Comparison of ENCODE assay signal across 24 mouse cellular contexts in the genomic region with DNA sequence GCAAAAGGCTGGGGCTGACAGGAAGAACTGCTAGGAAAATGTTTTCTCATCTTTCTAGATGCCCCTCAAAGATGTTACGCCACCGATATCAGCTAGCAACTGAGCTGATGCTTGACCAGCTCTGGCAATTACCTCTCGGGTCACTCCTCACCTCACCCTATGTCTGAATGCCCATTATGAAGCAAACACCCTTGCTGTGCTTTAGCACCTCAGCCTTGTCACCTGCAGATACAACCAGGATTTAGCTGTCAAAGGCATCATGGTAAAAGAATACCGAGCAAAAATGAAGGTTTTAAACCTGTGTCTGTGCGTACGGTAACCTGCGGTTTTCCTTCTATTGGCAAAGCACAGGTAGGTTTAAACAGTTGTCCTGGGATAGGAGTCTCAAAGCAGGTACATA. TPM values are rescaled to one million over a fixed set of nuclear protein-coding genes. Genes with fewer than 3 reads are reported as not detected.
"Had no signal": no experiment of that assay in that cellular context is flagged by ENCODE, and none has a peak within 500 bp of the region (broad histone marks: within the 10 kb centered on the region; RNA-seq: fewer than 3 reads in every experiment).

A gene (minus strand): TSS at position 101 of the 400 bp plus-strand sequence.

- H3K4me2 ChIP-seq: neural tube, embryonic 12.5 days; neural tube, embryonic 13.5 days; stomach, embryonic 15.5 days had no signal

- H3K27ac ChIP-seq: neural tube, embryonic 12.5 days; neural tube, embryonic 13.5 days; stomach, embryonic 15.5 days; stomach, postnatal 0 days had no signal

- H3K36me3 ChIP-seq: neural tube, embryonic 12.5 days; neural tube, embryonic 13.5 days; stomach, embryonic 15.5 days had no signal

- H3K9me3 ChIP-seq: neural tube, embryonic 12.5 days; neural tube, embryonic 13.5 days; stomach, embryonic 15.5 days had no signal

- H3K27me3 ChIP-seq: neural tube, embryonic 12.5 days; neural tube, embryonic 13.5 days; stomach, embryonic 15.5 days had no signal

- H3K4me1 ChIP-seq: neural tube, embryonic 12.5 days; neural tube, embryonic 13.5 days; stomach, embryonic 15.5 days had no signal

- H3K4me3 ChIP-seq: neural tube, embryonic 12.5 days; neural tube, embryonic 13.5 days; stomach, embryonic 15.5 days had no signal

- H3K9ac ChIP-seq: neural tube, embryonic 12.5 days; neural tube, embryonic 13.5 days; stomach, embryonic 15.5 days had no signal

- DNase-seq: retina, postnatal 1 day; right cerebral cortex, adult 18-20 months; right cerebral cortex, postnatal 14 days; right cerebral cortex, postnatal 25 days; right cerebral cortex, postnatal 4 days; spleen, adult 18-20 months; thymus, adult 18-20 months; thymus, adult 2 months; thymus, postnatal 14 days; thymus, postnatal 25 days; thymus, postnatal 36 days; thymus, postnatal 4 days had no signal

RNA-seq across cellular contexts. Expression of the gene that starts here (rescaled TPM):
- total RNA-seq: neutrophil, adult 5-6 weeks had no signal
- polyA plus RNA-seq: neural tube, embryonic 12.5 days; neural tube, embryonic 13.5 days; neural tube, embryonic 14.5 days; small intestine, adult 2 months; spleen, adult 2 months; stomach, embryonic 14.5 days; stomach, embryonic 15.5 days; stomach, embryonic 16.5 days; stomach, postnatal 0 days; thymus, adult 2 months; thymus, postnatal 0 days; urinary bladder, adult 2 months had no signal
